Mouse (Mus musculus): ENCODE measurements at regions not wholly inside any gene's neighbourhood (a gene's known extent, or its start where the extent isn't known, plus 50 kb on each side); places are given as distances from the start of the nearest gene placed in this dataset.

DNA sequence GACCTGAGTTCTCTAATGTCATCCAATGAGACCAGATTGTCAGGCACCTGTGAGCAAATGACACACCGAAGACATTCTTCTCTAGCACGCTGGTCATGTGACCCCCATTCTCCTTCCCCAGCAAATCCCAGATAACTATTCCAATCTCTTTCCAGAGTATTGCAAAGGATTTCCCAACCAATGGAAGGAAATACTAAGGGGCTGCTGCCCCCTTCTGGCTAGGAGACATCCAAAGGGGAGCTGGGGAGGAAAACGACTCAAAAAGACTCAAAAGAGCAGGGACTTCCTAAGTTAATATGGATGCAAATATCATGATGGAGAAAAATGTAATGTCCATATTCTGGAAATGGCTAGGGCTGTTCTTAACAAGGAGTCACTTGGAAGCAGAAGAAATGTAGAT is 129.5 kb downstream of the Kcna5 start:
- TF ChIP-seq POLR2A (IDR thresholded peaks at IDR 0.05; ENCODE audit: insufficient read depth, low read depth, low read length) (no peak), CTCF (IDR thresholded peaks at IDR 0.05; ENCODE audit: insufficient read depth, low read depth, low read length) (no peak)
- no peak overlapping the region for H3K27ac ChIP-seq (ENCODE audit: insufficient read depth, low read depth, low read length)
- H3K4me3 ChIP-seq (ENCODE audit: insufficient read depth, low read depth, low read length), result no peak overlapping the region
- 45% methylated on average over 3 of the region's 3 CpGs for WGBS
- no peaks in the 10 kb centered on the region for H3K4me1 ChIP-seq (ENCODE audit: control insufficient read depth, insufficient read depth, low read length)

DNA sequence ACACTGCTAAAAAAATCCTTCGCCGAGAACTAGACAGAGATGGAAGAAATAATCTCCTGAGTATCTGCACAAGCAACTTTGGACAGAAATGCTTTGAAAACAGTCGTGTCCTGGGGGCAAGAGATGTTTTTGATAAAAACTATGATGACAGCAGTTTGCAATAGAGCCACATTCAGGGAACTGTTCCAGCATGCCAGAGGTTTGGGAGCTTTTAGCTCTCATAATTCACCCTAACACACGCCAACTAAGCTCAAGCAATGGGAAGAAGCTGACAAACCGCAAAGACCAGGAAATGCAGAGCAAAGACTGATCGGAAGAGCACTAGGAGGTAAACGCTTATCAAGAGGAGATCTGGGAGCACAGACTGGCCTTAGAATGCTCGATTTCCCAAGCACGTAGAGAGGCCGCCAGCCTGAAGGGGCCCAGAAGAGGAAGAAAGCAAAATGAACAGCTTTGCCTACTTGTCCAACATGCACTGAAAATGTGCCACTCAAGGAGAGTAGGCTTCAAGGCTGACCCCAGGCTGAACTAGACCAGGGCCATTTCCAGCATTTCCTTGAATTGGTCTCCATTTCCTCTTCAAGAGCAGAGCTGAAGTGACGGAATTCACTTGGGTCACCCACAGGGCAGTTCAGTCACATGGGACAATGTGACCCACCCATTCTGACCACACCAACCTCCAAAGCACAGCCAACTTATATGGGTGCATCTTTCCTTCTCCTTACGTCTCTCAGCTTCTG is 130.7 kb downstream of the Kcna5 start:
- 88% methylated on average over 12 of the region's 12 CpGs for WGBS
- no peak overlapping the region for H3K27ac ChIP-seq (ENCODE audit: insufficient read depth, low read depth, low read length)
- TF ChIP-seq CTCF (IDR thresholded peaks at IDR 0.05; ENCODE audit: insufficient read depth, low read depth, low read length), result no peak

DNA sequence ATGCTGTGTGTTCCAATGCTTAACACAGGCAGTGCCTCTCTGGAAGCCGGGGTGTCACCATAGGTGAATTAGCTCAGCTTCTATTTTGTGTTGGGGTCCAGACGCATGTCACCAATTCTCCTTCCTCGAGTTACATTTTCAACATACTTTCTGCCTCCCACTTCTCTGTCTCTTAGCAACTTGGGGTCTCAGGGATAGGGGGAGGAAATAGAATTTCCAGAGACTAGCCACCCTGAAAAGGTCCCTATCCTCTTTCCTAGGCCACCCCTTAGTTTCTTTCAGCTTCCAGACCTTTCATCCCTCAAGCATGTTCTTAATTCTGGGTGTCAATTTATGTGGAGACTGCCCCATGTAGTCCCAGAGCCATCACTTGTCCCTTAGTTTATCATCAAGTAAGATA is 135.6 kb downstream of the Kcna5 start:
- WGBS, result 78% methylated on average over 3 of the region's 3 CpGs
- Histone ChIP-seq H3K4me1 (ENCODE audit: control insufficient read depth, insufficient read depth, low read length) (no peaks in the 10 kb centered on the region), H3K27ac (ENCODE audit: insufficient read depth, low read depth, low read length) (no peak overlapping the region), H3K4me3 (ENCODE audit: insufficient read depth, low read depth, low read length) (no peak overlapping the region)
- no peak for TF ChIP-seq POLR2A (IDR thresholded peaks at IDR 0.05; ENCODE audit: insufficient read depth, low read depth, low read length)
- no peak for TF ChIP-seq CTCF (IDR thresholded peaks at IDR 0.05; ENCODE audit: insufficient read depth, low read depth, low read length)

More for the DNA sequence above, 130.7 kb downstream of the Kcna5 start:
- H3K4me3 ChIP-seq (ENCODE audit: insufficient read depth, low read depth, low read length), result no peak overlapping the region
- no peaks in the 10 kb centered on the region for H3K4me1 ChIP-seq (ENCODE audit: control insufficient read depth, insufficient read depth, low read length)

DNA sequence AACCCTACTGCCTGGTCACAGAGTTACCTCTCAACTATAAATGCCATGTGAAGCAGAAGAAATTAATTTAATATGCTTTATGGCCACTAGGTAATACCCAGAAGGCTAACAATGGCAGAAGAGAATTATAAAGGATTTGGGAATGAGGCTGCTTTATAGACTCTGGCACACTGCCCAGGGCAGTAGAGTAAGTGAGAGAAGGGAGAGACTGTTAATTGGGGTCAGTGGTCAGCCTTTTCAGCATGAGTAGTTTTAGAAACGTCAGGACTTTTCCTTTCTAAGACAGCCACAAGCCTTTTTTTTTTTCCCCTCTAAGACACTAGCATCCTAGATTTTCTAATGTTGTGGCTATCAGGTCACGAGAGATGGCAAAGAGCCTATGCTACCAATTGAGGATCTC is 136.6 kb downstream of the Kcna5 start:
- Histone ChIP-seq H3K4me1 (ENCODE audit: control insufficient read depth, insufficient read depth, low read length) (no peaks in the 10 kb centered on the region), H3K27ac (ENCODE audit: insufficient read depth, low read depth, low read length) (no peak overlapping the region), H3K4me3 (ENCODE audit: insufficient read depth, low read depth, low read length) (no peak overlapping the region)
- TF ChIP-seq POLR2A (IDR thresholded peaks at IDR 0.05; ENCODE audit: insufficient read depth, low read depth, low read length) (no peak), CTCF (IDR thresholded peaks at IDR 0.05; ENCODE audit: insufficient read depth, low read depth, low read length) (no peak)
- 33% methylated on average over 2 of the region's 2 CpGs for WGBS

DNA sequence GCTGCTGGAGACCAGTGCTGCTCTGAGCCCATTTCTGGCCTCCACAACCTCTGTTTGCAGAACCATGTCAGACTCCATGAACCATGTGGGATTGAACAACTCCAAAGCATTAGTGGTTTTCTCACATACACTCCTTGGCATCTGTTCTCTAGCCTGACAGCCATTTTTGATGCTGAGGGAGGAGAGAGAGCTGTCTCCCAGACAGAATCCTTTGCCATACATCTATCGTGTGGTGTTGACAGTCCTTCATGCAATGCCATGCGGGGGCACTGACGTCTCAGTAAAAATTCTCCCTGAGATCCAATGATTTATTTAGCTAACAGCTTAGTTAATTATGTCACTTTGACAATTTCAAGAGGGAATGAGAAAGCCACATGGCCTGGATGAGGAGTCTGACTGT is 140.2 kb downstream of the Kcna5 start:
- TF ChIP-seq POLR2A (IDR thresholded peaks at IDR 0.05; ENCODE audit: insufficient read depth, low read depth, low read length), result no peak
- TF ChIP-seq CTCF (IDR thresholded peaks at IDR 0.05; ENCODE audit: insufficient read depth, low read depth, low read length), result no peak
- H3K27ac ChIP-seq (ENCODE audit: insufficient read depth, low read depth, low read length), result no peak overlapping the region
- H3K4me1 ChIP-seq (ENCODE audit: control insufficient read depth, insufficient read depth, low read length), result no peaks in the 10 kb centered on the region
- 86% methylated on average over 3 of the region's 3 CpGs for WGBS
- H3K4me3 ChIP-seq (ENCODE audit: insufficient read depth, low read depth, low read length), result no peak overlapping the region

DNA sequence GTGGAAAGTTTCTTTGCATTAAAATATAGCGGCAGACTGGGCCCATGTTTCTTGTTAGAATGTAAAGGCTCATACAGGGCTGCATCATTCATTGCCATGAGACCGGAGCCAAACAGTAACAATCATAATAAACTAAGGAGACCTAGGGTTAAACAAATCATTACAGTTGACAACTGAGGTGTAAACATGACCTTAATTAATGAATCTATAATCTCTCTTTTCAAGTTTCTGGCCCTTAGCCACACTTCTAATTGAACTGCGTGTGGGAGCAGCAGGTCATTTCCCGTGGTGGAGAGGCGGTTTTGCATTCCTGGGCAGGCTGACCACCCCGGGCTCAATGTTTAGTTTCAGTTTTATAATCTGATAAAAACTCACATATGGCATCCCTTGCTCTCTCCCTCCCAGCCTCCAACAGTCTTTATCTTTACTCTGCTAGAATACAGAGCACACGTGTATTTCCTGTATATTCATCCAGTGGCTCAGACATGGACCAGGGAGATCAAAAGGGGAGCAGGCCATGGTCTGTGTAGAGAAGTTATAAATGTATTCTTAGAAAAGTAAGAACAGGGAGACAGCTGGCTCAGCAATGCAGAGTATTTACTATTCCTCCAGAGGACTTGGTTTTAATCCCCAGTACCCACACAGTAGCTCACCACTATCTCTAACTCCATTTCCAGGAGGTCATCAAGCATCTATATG is 141.0 kb downstream of the Kcna5 start:
- no peak overlapping the region for H3K4me3 ChIP-seq (ENCODE audit: insufficient read depth, low read depth, low read length)
- TF ChIP-seq CTCF (IDR thresholded peaks at IDR 0.05; ENCODE audit: insufficient read depth, low read depth, low read length) (no peak), POLR2A (IDR thresholded peaks at IDR 0.05; ENCODE audit: insufficient read depth, low read depth, low read length) (no peak)
- no peak overlapping the region for H3K27ac ChIP-seq (ENCODE audit: insufficient read depth, low read depth, low read length)
- no peaks in the 10 kb centered on the region for H3K4me1 ChIP-seq (ENCODE audit: control insufficient read depth, insufficient read depth, low read length)
- 46% methylated on average over 7 of the region's 7 CpGs for WGBS

DNA sequence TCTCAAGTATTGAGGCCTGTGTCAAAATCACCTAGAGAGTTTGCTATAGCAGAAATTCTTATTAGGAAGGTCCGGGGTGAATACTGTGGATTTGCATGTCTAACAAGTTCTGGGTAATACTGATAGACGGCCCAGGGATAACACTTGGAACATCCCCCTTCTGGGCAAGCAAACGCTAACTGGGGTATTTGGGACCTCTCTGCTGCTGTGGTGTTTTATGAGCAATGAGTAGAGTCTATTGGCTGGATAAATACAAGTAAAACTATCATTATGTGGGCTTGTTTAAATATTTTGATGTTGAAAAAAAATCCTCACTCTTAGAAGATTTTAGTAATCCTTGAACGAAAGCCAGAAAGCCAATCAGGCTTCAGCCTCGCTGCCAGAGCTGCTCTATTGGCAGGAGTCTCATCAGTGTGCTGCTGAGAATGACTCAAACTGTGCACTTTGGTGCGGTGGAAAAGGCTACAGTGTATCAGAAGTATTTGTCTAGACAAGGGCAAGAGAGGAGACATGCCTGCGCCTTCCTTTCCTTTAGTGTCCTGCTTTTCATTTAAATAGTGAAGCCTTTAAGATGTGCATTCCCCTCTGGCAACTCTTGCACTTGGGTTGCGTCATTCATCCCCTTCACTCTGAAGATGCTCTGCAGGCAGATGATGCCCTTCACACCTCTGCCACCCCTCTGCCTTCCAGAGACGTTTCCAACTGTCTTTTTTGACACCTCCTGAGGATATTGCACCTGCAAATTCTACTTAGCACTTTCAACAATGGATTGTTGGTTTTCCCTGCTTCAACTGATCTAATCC is 150.8 kb downstream of the Kcna5 start:
- TF ChIP-seq CTCF (IDR thresholded peaks at IDR 0.05; ENCODE audit: insufficient read depth, low read depth, low read length) (no peak), POLR2A (IDR thresholded peaks at IDR 0.05; ENCODE audit: insufficient read depth, low read depth, low read length) (no peak)
- Histone ChIP-seq H3K27ac (ENCODE audit: insufficient read depth, low read depth, low read length) (no peak overlapping the region), H3K4me1 (ENCODE audit: control insufficient read depth, insufficient read depth, low read length) (no peaks in the 10 kb centered on the region), H3K4me3 (ENCODE audit: insufficient read depth, low read depth, low read length) (no peak overlapping the region)
- WGBS, result 43% methylated on average over 9 of the region's 9 CpGs

DNA sequence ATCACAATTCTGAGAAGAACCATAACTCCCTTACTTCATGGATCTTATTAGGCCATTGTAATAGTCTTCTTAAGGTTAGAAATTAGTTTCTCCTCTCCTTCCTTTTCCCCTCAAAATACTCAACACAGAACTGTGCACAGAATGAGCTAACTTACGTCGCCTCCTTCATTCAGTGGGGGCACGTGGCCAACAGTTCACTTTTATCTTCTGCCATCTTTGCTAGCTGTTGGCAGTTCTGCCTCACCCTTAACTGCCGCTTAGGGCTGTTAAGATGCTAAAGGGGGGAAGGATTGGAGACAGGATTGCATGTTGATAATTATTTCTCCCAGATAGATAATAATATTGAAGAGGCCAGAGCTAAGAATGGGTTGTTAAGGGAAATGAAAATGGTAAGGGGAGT is 158.0 kb downstream of the Kcna5 start:
- no peak overlapping the region for H3K27ac ChIP-seq (ENCODE audit: insufficient read depth, low read depth, low read length)
- no peak for TF ChIP-seq CTCF (IDR thresholded peaks at IDR 0.05; ENCODE audit: insufficient read depth, low read depth, low read length)
- no peak for TF ChIP-seq POLR2A (IDR thresholded peaks at IDR 0.05; ENCODE audit: insufficient read depth, low read depth, low read length)
- peaks cover 4% of the 10 kb centered on the region; the same call in 1 of the 2 replicates for H3K4me1 ChIP-seq (ENCODE audit: control insufficient read depth, insufficient read depth, low read length)
- no peak overlapping the region for H3K4me3 ChIP-seq (ENCODE audit: insufficient read depth, low read depth, low read length)
- WGBS, result 61% methylated on average over 4 of the region's 4 CpGs

All from olfactory bulb, adult 2 months (tissue).